Mouse (Mus musculus): ENCODE results near the gene Gramd1c.

Gene Gramd1c

DNA sequence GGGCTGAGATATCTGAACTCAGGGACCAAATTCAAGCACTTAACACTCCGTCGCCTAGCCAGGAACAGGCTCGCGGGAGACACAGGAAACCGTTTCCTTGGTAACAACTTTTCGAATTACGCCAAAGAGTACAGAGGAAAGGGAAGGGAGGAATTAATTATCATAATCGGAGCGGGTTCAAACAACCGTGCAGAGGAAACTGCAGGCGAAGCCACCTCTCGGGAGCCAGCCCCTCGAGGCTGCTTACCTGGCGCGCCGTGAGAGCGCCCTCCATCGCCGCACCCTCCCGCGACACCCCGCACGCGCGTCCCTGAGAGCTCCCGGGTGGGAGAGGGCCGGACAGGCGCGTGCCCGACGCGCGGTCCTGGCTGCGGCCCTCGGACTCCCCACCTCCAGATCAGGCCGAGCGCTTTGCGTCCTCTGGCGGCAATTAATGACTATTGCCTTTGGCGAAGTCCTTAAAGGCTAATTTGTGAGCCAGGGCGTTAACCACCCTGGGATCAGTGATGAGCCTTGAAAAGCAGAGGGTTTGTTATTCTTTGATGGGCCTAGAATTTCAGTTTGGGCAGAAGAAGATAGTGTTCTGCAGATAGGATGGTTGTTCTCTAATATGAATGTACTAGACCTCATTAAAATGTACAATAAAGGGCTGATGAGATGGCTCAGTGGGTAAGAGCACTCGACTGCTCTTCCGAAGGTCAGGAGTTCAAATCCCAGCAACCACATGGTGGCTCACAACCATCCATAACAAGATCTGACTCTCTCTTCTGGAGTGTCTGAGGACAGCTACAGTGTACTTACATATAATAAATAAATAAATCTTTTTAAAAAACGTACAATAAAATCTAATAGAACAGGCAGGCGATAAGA is at the start of gene Gramd1c:
Gene Gramd1c (minus strand): TSS at position 321 of the 870 bp plus-strand sequence.
- DNase-seq: peak; percentile 89

DNA sequence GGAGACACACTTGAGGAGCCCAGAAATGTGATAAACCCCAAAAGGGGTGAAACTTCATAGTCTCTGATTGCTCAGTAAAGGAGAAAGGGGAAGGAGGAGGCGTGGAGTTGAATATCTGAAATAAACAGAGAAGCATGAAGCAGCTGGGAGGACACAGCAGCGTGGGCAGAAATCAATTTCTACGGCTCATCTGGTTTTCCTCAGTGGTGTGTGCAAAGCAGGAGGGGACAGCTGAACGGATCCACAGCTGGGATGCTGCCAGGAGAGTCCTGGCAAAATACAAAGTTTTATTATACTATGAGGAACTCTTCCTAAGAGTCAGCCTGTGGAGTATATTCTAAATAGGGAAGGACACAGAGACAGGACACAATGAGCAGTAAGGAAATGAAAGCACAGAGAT is 45.9 kb upstream of the Gramd1c start:
- DNase-seq: no peak

DNA sequence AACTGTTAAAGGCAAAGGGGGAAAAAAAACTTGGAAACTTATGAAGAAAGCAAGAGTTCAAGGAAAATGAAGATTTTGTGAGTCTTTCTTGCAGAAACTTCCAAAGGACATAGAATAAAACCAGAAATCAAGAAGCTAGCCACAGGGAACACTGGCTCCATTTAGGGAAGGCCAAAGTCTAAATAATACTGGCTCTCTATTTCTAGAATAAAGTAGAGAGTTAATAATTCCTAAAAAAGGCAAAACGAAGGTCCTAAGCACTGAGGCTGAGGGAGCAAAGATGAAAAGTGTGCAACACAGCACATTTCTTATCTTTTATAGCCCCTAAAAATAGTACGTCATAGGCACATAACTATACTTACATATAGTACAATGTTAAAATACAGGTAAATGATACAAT is 42.1 kb upstream of the Gramd1c start:
- no peak for DNase-seq

DNA sequence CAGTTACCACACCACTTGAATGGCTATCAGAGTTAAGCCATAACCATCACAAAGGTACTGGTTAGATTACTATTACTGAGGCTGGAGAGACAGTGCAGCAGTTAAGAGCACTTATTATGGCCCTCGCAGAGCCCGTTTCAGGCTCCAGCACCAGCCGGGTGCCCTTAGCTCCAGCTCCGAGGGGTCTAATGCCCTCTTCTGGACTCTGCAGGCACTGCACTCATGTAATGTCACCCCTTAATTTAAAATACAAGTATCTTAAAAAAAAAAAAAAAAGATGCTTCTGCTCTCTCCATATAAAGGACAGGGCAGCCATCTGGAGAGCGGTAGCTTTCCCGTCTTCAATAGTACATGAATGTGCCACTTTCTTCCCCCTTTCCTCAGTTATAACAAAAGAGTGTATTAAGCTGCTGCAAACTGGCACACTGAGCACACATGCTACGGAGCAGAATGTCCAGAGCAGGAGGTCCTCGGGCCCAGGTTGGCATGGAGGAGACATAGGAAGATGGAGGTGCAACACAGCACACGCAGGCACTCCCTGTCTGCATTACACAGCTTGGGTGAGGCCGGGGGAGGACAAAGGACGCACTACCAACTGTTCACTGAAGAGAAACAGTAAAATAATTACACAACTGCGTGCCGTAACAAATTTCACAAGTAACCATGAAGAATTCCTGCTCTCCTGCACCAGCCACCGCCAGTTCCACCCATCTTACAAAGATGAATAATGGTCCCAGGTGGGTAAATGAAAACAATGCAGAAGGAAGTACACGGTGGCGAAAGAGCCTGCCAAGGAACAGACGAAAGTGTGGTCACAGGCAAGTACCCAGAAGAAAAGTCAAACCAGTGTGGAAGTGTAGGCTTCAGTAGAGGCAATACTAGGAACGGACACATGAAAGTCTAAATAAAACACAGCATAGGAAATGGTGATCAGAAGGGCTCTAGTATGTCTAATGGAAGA is 40.9 kb upstream of the Gramd1c start:
- no peak for DNase-seq

DNA sequence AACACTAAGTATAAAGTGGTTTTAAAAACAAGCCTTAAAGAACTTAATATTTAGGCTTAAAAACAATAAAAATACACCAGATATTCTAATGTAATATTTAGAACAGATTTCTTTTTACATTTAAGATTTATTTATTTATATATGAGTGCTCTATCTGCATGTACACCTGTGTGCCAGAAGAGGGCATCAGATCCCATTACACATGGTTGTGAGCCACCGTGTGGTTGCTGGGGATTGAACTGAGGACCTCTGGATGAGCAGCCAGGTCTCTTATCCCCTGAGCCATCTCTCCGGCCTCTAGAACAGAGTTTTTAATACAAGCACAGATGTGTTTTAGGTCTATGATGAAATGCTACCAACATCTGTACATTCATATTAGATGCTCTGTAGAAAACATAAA is 39.8 kb upstream of the Gramd1c start:
- DNase-seq: no peak

DNA sequence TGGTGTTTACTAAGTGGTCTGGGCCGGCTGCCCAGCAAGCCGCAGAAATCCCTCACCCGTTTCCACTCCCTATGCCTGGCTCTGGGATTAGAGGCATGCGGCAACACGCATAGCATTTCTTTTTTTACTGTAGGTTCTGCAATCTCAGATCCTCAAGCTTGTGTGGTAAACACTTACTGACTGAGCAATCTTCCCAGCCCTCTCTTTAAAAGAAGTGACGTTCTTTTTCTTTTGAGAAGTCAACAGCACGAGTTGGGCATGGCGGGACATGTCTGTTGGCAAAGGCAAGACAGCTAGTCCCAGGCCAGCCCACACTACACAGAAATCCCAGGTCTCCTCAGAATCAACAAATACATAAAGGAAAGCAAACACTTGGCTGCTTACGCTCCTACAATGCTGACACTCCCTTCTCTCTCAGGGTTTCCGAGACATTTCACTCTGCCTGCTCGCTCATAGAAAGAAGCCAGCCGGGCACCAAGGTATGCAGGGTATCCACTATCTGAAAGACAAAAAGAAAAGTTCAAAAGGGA is 38.1 kb upstream of the Gramd1c start:
- DNase-seq: no peak

DNA sequence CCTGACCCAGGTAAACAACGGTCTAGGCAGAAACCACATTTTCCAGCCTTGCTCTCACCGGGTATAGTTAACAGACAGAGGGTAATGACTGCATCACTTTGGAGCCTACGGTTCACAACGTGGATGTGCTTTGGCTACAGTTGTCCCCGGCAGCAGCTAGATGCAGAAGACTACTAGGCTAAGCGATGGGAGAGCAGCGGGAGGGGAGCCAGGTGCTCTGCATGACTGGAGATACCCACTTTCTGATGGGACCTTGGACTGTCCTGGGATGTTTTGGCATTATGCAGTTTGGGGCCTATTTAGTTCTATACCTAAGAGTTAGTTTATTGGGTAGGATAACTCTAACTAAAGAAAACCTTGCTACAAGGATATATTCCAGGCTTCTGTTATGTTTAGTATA is 36.2 kb upstream of the Gramd1c start:
- DNase-seq: no peak

DNA sequence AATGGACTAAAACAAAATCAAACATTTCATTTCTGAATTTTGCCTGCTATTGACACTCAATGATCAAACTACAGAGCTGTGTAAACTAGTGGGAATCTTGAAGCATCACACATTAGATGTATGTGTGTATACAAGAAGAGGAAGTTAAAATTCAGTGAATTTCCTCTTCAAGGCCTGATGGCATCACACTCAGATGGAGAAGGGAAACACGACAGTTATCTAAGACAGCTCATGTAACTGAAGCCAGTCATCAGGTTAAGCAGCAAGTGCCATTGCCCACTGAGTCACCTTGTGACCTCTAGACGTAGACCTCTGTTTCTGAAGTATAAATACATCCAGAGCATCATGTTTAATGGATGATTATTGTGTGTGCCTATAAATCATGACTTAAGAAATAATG is 24.5 kb upstream of the Gramd1c start:
- no peak for DNase-seq

DNA sequence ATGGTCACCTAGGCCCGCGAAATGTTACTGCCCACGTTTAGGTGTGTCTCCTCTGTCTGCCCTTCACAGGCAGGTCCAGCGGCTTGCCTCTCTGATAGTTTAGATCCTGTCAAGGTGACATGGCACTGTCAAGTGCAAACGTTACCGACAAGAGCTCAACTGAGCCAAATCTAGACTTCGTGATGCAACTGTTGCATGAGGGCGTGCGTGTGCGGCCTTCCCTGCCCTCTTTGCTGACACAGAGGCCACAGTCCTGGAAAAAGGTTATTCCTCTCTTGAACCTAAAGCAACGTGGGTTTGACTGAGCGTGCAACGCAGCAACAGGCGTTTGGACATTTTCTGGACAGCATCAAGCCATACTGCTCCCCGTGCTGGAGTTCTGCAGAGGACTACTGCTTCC is 1.8 kb downstream of the Gramd1c start:
- no peak for DNase-seq

DNA sequence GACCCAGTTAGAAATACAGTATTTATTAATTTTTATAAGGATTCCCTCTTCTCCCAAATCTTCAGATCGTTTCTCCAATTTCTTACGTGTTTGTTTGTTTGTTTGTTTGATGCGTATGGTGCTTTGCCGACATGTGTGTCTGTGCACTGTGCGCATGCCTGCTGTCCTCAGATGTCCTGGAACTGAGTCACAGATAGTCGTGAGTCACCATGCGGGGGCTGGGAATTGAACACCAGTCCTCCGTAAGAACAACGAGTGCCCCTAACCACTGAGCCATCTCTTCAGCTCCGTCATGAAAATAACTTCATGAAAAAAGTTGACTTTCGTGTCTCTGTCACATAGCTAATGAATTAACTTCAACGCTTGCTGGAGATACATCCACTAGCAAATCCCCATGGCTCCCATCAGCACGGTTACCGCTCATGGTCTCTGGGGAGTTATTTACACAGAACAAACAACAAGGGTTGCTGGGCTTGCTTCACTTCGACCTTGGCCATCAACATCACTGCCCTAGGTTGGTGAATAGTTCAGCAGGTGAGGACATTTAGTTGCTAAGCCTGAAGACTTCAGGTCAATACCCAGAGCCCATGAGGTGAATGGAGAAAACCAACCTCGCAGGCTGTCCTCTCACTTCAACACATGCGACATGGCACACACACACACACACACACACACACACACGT is 2.4 kb downstream of the Gramd1c start:
- DNase-seq: no peak

DNA sequence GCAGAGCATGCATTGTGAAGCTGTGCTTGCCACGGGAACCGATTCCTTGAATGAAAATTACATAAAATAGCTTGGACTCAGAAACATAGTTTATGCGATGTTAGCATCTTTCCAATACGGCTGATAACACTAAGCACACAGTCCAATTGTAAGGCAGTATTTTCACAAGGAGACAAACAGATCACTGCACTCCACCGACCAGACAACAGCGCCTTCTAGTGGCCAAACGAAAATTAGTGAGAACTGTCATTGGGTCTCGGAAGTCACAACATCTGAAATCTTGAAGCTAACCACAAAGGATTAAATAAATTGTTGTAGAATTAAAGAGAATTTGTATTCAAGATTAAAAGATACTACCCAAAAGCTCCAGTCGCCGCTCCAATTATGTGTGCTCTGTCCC is 4.4 kb downstream of the Gramd1c start:
- DNase-seq: peak; percentile 75

DNA sequence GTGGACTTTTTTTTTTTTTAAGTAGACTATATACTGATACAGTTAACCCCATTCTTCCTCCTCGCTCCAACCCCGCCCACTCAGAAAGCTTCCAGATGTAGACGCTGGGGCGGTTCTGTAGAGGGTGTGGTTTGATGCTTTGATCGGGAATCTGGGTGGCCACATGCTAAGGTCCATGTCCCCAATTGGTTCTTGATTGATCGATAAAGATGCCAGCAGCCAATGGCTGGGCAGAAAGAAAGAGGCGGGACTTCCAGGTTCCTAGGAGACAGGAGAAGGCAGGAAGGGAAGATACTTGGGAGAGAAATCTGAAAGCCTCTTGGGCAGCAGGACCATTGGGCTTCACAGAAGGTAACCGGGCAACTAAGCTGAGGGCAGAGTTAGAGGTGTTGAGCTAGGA is 7.4 kb downstream of the Gramd1c start:
- no peak for DNase-seq

DNA sequence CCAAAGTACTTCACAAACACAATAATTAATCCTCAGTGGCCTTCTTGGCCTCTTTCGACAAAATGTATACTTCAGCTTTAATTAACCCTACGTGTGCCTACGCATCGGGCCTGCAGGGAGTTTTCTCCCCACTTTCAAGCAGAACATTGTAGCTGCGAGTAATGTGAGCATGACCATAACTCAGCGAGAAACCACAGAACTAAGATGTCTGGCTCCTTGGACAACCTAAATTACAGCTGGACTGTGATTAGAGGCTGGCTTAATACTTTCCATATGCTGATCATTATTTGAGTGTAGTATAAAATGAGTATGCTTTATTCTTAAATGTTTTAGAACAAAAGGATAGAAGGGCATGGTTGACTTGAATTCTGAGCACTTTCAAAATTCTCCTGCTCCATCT is 9.9 kb downstream of the Gramd1c start:
- no peak for DNase-seq

DNA sequence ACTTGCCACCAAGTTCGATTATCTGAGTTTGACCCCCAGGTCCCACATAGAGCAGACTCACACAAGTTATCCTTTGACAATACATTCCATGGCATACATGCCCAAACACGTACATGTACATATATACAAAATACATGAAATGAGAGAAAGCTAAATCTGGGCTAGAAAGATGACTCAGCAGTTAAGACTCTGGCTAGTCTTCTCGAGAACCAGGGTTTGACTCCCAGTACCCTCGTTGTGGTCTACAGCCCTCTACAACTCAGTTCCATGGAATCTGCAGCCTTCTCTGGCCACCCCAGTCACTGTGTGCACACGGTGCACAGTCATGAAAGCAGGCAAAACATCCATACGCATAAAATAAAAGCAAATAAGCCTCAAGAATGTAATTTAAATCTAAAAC is 10.8 kb downstream of the Gramd1c start:
- DNase-seq: no peak

DNA sequence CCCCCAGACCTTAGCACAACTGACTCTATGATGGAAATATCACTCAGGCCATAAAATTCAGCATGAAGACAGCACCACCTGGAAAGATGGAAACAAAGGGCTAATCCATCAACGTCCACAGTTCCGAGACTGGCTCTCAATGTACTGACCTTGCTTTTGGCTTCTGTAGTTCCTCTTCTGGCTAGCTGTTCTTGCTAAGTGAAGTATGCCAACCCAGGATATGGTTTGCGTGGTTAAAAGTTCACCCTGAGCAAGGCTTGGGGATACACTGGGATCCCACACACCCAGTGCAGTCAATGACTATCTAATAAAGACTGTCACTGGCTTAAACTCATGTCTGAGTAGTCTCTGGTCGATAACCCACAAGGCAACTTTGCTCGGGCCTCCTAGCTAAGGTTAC is 13.0 kb downstream of the Gramd1c start:
- no peak for DNase-seq

DNA sequence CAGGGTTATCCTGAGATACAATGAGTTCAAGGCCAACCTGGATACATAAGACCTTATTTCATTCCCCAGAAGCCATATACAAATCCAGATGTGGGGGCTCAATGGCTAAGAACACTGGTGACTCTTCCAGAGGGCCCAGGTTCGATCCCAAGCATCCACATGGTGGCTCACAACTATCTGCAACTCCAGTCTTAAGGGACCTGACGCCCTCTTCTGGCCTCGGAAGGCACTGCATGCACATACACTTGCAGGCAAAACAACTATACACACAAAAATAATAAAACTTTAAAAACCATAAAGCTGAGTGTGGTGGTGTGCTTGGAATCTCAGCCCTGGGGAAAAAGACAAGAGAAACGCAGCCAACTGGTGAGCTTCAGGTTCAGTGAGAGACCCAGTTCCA is 24.0 kb downstream of the Gramd1c start:
- DNase-seq: no peak

DNA sequence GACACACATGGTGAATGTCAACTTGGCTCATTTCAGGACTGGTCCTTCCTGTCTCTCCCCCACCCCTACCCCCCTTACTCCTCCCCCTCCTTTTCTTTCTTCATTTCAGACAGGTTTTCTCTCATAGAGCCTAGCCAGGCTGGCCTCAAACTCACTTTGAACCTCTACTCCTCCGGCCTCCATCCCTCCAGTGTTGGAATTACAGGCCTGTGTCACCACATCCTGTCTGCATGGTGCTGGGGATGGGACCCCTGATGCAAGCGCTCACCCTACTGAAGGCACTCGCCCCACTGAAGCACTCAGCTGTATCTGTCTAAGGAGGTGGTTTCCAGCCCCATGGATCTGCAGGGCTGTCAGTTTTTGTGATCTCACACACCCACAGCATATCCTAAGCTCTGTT is 27.9 kb downstream of the Gramd1c start:
- no peak for DNase-seq

DNA sequence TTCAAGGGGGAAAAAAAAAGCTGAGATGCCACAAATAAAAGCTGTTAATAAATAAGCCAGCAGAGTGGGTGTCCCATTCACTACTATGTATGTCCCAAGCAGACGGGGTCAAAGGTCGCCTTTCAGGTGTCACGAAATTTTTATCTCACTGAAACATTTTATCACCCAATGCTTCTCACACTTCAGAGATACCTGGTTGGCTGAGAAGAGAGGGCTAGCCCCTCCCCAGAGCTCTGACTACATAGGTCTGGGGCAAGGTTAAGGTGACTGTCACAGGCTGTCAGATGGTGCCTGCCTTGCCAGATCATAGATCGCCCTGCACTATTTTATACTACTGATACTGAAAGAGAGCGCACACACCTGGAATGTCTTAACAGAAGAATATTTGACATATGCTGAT is 29.8 kb downstream of the Gramd1c start:
- DNase-seq: no peak

DNA sequence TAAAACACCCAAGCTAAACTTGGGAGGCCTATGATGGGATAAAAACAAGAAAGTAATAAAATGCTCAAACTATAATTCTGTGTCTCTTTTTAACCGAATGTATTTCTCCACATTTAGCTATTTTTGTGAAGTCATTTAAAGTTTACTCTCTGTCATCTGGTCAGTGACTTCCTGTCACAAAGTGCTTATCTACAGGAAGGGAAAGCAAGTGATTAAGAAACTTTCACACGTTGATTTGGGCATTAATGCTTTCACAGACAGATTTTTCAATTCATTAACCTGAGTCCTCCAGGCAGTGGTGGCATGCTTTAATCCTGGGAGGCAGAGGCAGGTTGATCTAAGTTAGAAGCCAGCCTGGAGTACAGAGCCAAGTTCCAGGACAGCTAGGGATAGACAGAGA is 33.9 kb downstream of the Gramd1c start:
- DNase-seq: no peak

DNA sequence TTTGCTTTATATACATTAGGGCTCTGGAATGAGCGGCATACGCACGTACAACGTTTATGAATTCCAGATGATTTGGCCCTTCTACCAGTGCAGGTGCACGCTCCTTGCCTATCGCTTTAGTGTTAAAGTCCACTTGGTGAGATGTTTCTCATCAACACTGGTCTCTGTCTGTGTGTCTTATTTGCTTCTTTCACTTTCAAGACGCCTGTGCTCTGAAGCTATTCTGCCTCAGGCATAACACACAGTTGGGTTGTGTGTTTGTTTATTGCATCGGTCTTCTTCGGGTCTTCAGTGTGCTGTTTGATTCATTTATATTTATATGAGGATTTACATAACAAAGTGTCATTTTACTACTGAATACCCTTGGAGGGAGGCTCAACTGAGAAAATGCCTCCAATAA is 36.3 kb downstream of the Gramd1c start:
- no peak for DNase-seq

DNA sequence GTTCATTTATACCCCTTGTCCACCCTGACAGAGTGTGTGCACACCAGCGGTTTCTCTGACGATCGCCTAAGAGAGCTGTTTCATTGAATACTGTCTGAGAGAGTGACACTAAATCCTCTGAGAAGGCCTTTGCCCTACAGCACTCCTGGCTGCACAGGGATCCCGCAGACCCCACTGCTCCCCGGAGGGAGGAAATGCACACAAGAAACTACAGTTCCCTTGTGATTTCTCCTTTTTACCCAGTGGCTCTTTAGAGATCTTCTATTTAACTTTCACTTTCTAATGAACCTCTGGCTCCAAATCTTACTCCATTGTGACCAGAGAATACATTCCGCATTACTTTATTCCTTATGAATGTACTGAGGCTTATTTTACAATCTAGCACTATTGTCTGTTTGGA is 36.9 kb downstream of the Gramd1c start:
- no peak for DNase-seq

DNA sequence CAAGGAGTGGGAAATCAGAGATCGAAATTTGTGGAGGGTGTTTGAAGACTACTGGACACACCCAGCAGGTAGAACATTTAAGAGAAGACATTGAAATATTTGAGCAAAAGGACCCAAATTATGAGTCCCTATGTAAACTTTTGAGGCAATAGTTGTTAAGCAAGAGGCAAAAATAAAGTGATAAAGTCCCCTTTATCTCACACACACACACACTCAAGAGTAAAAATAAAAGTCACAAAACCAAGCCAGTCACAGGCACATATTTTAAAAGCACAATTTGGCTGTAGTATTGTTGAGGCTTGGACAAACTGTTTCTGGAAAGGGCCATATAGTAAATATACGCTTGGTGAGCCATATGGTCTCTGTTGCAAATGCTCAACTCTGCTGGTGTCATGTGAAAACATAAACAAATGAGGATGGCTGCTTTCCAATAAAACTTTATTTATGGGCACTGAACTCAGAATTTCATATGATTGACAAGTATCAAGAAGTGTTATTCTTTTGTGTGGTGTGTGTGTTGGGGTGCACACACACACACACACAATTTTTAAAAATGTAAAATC is 44.1 kb downstream of the Gramd1c start:
- DNase-seq: no peak

DNA sequence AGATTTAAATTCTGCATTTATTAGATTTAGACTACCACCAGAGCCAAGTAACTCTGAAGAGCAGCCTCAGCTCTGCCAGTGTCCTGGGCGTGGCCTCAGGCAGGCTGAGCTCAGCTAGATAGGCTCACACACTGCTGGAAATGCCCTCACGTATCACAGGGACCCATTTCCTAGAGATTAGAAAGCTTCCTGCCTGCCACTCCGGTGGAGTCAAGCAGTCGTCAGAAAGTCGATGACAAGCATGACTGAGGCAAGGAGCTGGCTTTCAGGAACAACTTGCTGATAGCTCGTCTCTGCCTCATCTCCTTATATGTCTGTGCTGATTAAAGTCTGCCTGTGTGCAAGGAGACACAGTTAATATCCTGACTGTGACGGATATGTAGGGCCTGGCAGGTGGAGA is 44.8 kb downstream of the Gramd1c start:
- no peak for DNase-seq

Measured in retina, postnatal 1 day (tissue).